Comparison of ENCODE assay signal across 36 mouse cellular contexts in genomic region chr14:34623074-34623473, GRCm38 (mm10). TPM values are rescaled to one million over a fixed set of nuclear protein-coding genes. Genes with fewer than 3 reads are reported as not detected.
DNase-seq lines count a peak whose midpoint lies in the region; ATAC-seq and TF ChIP-seq lines count a peak whose summit lies in the region.
"Had no signal": no experiment of that assay in that cellular context is flagged by ENCODE, and none has a peak within 500 bp of the region (broad histone marks: within the 10 kb centered on the region; RNA-seq: fewer than 3 reads in every experiment).

No protein-coding gene starts in this region.

- no peak for TF ChIP-seq POLR2A in testis, adult 2 months (IDR thresholded peaks at IDR 0.05; ENCODE audit: control insufficient read depth, low read depth, low read length)
- TF ChIP-seq POLR2A in small intestine, adult 2 months (IDR thresholded peaks at IDR 0.05; ENCODE audit: low read depth, low read length) = no peak

- H3K27ac ChIP-seq in testis, adult 2 months (ENCODE audit: control insufficient read depth, insufficient read depth, low read depth, low read length) = peak overlapping the region; percentile 61
- peak overlapping the region; percentile 87 for H3K27ac ChIP-seq in liver, embryonic 15.5 days (replicated peaks)
- peak overlapping the region; percentile 38; the same call in 1 of the 2 replicates for H3K27ac ChIP-seq in small intestine, adult 2 months (ENCODE audit: insufficient read depth, low read depth, low read length)
- H3K27ac ChIP-seq: gastrocnemius, adult 2 months; heart, adult 2 months; hindbrain, embryonic 13.5 days; left cerebral cortex, adult 2 months; limb, embryonic 13.5 days; midbrain, embryonic 12.5 days; neural tube, embryonic 12.5 days had no signal

- 43% methylated on average over 5 of the region's 5 CpGs for WGBS in liver, embryonic 15.5 days (ENCODE audit: insufficient replicate concordance)
- 82% methylated on average over 5 of the region's 5 CpGs for WGBS in small intestine, adult 2 months

- peak overlapping the region; percentile 60 for H3K4me2 ChIP-seq in liver, embryonic 15.5 days
- H3K4me2 ChIP-seq: hindbrain, embryonic 13.5 days; limb, embryonic 13.5 days; midbrain, embryonic 12.5 days; neural tube, embryonic 12.5 days had no signal

- no peak for ATAC-seq in liver, embryonic 15.5 days (ENCODE audit: insufficient read depth)
- no peak for ATAC-seq in granulocyte monocyte progenitor cell, adult 5-6 weeks (replicated peaks; ENCODE audit: poor library complexity, severe bottlenecking)
- ATAC-seq: forebrain, embryonic 14.5 days; intestine, postnatal 0 days had no signal

- DNase-seq in testis, postnatal 14 days (ENCODE audit: low spot score) = no peak
- DNase-seq in T-cell, adult 2 months (ENCODE audit: low spot score) = no peak
- DNase-seq in left cerebral cortex, postnatal 25 days (ENCODE audit: low spot score in 2 of 2) = no peak
- DNase-seq: B cell, adult 2 months; cerebellum, adult 11-12 months; cerebellum, postnatal 10 days; gastrocnemius, adult 2 months; gastrocnemius, postnatal 36 days; heart, adult 2 months; heart, postnatal 36 days; kidney, adult 9 months; lung, adult 2 months; lung, postnatal 14 days; right cerebral cortex, postnatal 4 days; thymus, postnatal 14 days had no signal

- H3K36me3 ChIP-seq in testis, adult 2 months (ENCODE audit: control insufficient read depth, insufficient read depth, low read length) = no peaks in the 10 kb centered on the region
- no peaks in the 10 kb centered on the region for H3K36me3 ChIP-seq in erythroblast, embryonic 14.5 days (ENCODE audit: control insufficient read depth)
- no peaks in the 10 kb centered on the region for H3K36me3 ChIP-seq in liver, embryonic 15.5 days (replicated peaks)
- H3K36me3 ChIP-seq in small intestine, adult 2 months (ENCODE audit: control insufficient read depth, insufficient read depth, low read length) = no peaks in the 10 kb centered on the region
- H3K36me3 ChIP-seq: hindbrain, embryonic 13.5 days; limb, embryonic 13.5 days; midbrain, embryonic 12.5 days; neural tube, embryonic 12.5 days had no signal

- H3K9me3 ChIP-seq in erythroblast, embryonic 14.5 days (ENCODE audit: control insufficient read depth, low read length) = no peaks in the 10 kb centered on the region
- no peaks in the 10 kb centered on the region for H3K9me3 ChIP-seq in liver, embryonic 15.5 days (replicated peaks)
- H3K9me3 ChIP-seq: hindbrain, embryonic 13.5 days; limb, embryonic 13.5 days; midbrain, embryonic 12.5 days; neural tube, embryonic 12.5 days had no signal

- no peak for TF ChIP-seq CTCF in testis, adult 2 months (IDR thresholded peaks at IDR 0.05; ENCODE audit: control insufficient read depth, insufficient read depth, insufficient replicate concordance, low read depth, low read length)
- TF ChIP-seq CTCF in small intestine, adult 2 months (IDR thresholded peaks at IDR 0.05; ENCODE audit: extremely low read depth, insufficient read length, insufficient replicate concordance, low read depth, low read length) = no peak

- H3K9ac ChIP-seq in liver, embryonic 15.5 days = 0 out of 2 replicates have a peak overlapping the region, but pooled peaks have one; percentile 44
- H3K9ac ChIP-seq: hindbrain, embryonic 13.5 days; limb, embryonic 13.5 days; midbrain, embryonic 12.5 days; neural tube, embryonic 12.5 days had no signal

- no peak overlapping the region for H3K4me3 ChIP-seq in testis, adult 2 months (ENCODE audit: control insufficient read depth, low read depth, low read length)
- H3K4me3 ChIP-seq in erythroblast, embryonic 14.5 days (replicated peaks) = peak overlapping the region; percentile 27
- H3K4me3 ChIP-seq in liver, embryonic 15.5 days (replicated peaks) = peak overlapping the region; percentile 24; the same call in 1 of the 2 replicates
- H3K4me3 ChIP-seq in small intestine, adult 2 months (ENCODE audit: low read depth, low read length) = no peak overlapping the region
- H3K4me3 ChIP-seq: gastrocnemius, adult 2 months; heart, adult 2 months; hindbrain, embryonic 13.5 days; left cerebral cortex, adult 2 months; limb, embryonic 13.5 days; midbrain, embryonic 12.5 days; myocyte; neural tube, embryonic 12.5 days had no signal

- no peaks in the 10 kb centered on the region for H3K4me1 ChIP-seq in testis, adult 2 months (ENCODE audit: control insufficient read depth, insufficient read depth, low read length)
- H3K4me1 ChIP-seq in erythroblast, embryonic 14.5 days (ENCODE audit: control insufficient read depth) = peaks cover 58% of the 10 kb centered on the region
- H3K4me1 ChIP-seq in liver, embryonic 15.5 days (replicated peaks) = peaks cover 64% of the 10 kb centered on the region
- peaks cover 13% of the 10 kb centered on the region; the same call in 1 of the 2 replicates for H3K4me1 ChIP-seq in small intestine, adult 2 months (ENCODE audit: control insufficient read depth, insufficient read depth, insufficient read length, low read length)
- H3K4me1 ChIP-seq: hindbrain, embryonic 13.5 days; limb, embryonic 13.5 days; midbrain, embryonic 12.5 days; neural tube, embryonic 12.5 days had no signal

- H3K27me3 ChIP-seq in testis, adult 2 months (ENCODE audit: control insufficient read depth, insufficient read depth, low read length) = no peaks in the 10 kb centered on the region
- H3K27me3 ChIP-seq in erythroblast, embryonic 14.5 days (ENCODE audit: control insufficient read depth) = no peaks in the 10 kb centered on the region
- H3K27me3 ChIP-seq in liver, embryonic 15.5 days = no peaks in the 10 kb centered on the region
- no peaks in the 10 kb centered on the region for H3K27me3 ChIP-seq in small intestine, adult 2 months (ENCODE audit: control insufficient read depth, insufficient read depth, low read length)
- H3K27me3 ChIP-seq: hindbrain, embryonic 13.5 days; neural tube, embryonic 12.5 days had no signal

- intact Hi-C loops in left cerebral cortex, postnatal 25 days (cut with DNase I) = no loop called here

RNA-seq across cellular contexts. Expression of gene Opn4, which starts 23.1 kb away (rescaled TPM):
- 0.14 and 0.26 TPM in 2 replicates for polyA plus RNA-seq in testis, adult 2 months (2012; rRNA removed)
- not detected in 2 replicates for polyA plus RNA-seq in erythroblast, embryonic 14.5 days (2012)
- not detected in 2 replicates for polyA plus RNA-seq in liver, embryonic 15.5 days (2015; fragmentation: Nextera tagmentation; extraction: Ambion mirVana)
- not detected in 2 replicates for polyA plus RNA-seq in small intestine, adult 2 months (2012; rRNA removed)
- not detected in 2 replicates for total RNA-seq in granulocyte monocyte progenitor cell, adult 5-6 weeks (2014; fragmentation: Nextera tagmentation)
- total RNA-seq in granulocyte monocyte progenitor cell, adult 5-6 weeks (2017) = not detected in 2 replicates
- total RNA-seq in left cerebral cortex, postnatal 25 days (2021) = not detected
- total RNA-seq: adrenal gland, postnatal 14 days; gastrocnemius, adult 2 months; gastrocnemius, postnatal 36 days; layer of hippocampus, postnatal 10 days; left cerebral cortex, adult 2 months; left cerebral cortex, postnatal 36 days; megakaryocyte, adult 5-6 weeks; midbrain, postnatal 0 days had no signal
- polyA plus RNA-seq: cortical plate, adult 2 months; forebrain, embryonic 14.5 days; hindbrain, embryonic 13.5 days; limb, embryonic 13.5 days; lung, adult 2 months; midbrain, embryonic 12.5 days; neural tube, embryonic 12.5 days; stomach, embryonic 14.5 days; urinary bladder, adult 2 months had no signal

RNA-seq across cellular contexts. Expression of gene Ldb3, which starts 34.6 kb away (rescaled TPM):
- 0.54 and 0.99 TPM in 2 replicates for polyA plus RNA-seq in testis, adult 2 months (2012; rRNA removed)
- not detected in 2 replicates for polyA plus RNA-seq in erythroblast, embryonic 14.5 days (2012)
- 3.2 and 4.2 TPM in 2 replicates for polyA plus RNA-seq in liver, embryonic 15.5 days (2015; fragmentation: Nextera tagmentation; extraction: Ambion mirVana)
- polyA plus RNA-seq in small intestine, adult 2 months (2012; rRNA removed) = 29.9 and 102 TPM in 2 replicates
- total RNA-seq in granulocyte monocyte progenitor cell, adult 5-6 weeks (2014; fragmentation: Nextera tagmentation) = not detected in 2 replicates
- not detected in 2 replicates for total RNA-seq in granulocyte monocyte progenitor cell, adult 5-6 weeks (2017)
- 1 to 10 TPM; 2.0 to 2.4 TPM for total RNA-seq in left cerebral cortex, postnatal 25 days (2021)
- total RNA-seq: megakaryocyte, adult 5-6 weeks had no signal

RNA-seq across cellular contexts. Expression of gene Wapl, which starts 50.7 kb away (rescaled TPM):
- 22.5 and 35.3 TPM in 2 replicates for polyA plus RNA-seq in testis, adult 2 months (2012; rRNA removed)
- 0.77 and 1.1 TPM in 2 replicates for polyA plus RNA-seq in erythroblast, embryonic 14.5 days (2012)
- polyA plus RNA-seq in liver, embryonic 15.5 days (2015; fragmentation: Nextera tagmentation; extraction: Ambion mirVana) = 22.9 TPM in 2 replicates
- 2.1 and 6.0 TPM in 2 replicates for polyA plus RNA-seq in small intestine, adult 2 months (2012; rRNA removed)
- total RNA-seq in granulocyte monocyte progenitor cell, adult 5-6 weeks (2014; fragmentation: Nextera tagmentation) = 56.4 and 57.8 TPM in 2 replicates
- total RNA-seq in granulocyte monocyte progenitor cell, adult 5-6 weeks (2017) = 101 and 111 TPM in 2 replicates
- 10 to 100 TPM; 42.7 to 45.5 TPM for total RNA-seq in left cerebral cortex, postnatal 25 days (2021)

Comparison
In these comparisons a context has a peak if more than half of its experiments do, and no peak if none do; other contexts are left out.
1. H3K4me3 ChIP-seq: peak in erythroblast, embryonic 14.5 days (single experiment) and liver, embryonic 15.5 days (single experiment); none in testis, adult 2 months (single experiment) and small intestine, adult 2 months (single experiment).
2. Peak in every context shown above with its lines, with median percentiles within 50 percentile points of each other: H3K27ac ChIP-seq.